Mouse (Mus musculus) heart, embryonic 15.5 days (tissue): ENCODE data around the gene Tmem132d. TPM values are rescaled to one million over a fixed set of nuclear protein-coding genes. Genes with fewer than 3 reads are reported as not detected.

ENCODE experiments used
- ATAC-seq: fragments of 200-750 bp; cut with Nextera tagmentation; replicated peaks from 2 replicates; pipeline ENCODE4 v1.8.0; 2017; ENCODE audit warnings: low read depth, moderate TSS enrichment; ENCODE audit not compliant: insufficient number of reproducible peaks, insufficient read depth, low FRiP score
- H3K27ac ChIP-seq: fragments of 300-500 bp; sonication (generic); 2 replicates; pipeline ENCODE4 v1.5.1; 2015; ENCODE audit warnings: mild to moderate bottlenecking, inconsistent platforms
- H3K27me3 ChIP-seq: fragments of 300-500 bp; sonication (generic); 2 replicates; pipeline ENCODE4 v1.6.1; 2015; ENCODE audit warnings: inconsistent platforms
- H3K36me3 ChIP-seq: fragments of 300-500 bp; sonication (generic); 2 replicates; pipeline ENCODE4 v1.6.1; 2015; ENCODE audit warnings: mild to moderate bottlenecking, inconsistent platforms
- H3K4me1 ChIP-seq: fragments of 300-500 bp; sonication (generic); replicated peaks from 2 replicates; pipeline ENCODE4 v1.6.1; 2015; ENCODE audit warnings: inconsistent platforms
- H3K4me2 ChIP-seq: fragments of 300-500 bp; sonication (generic); 2 replicates; pipeline ENCODE4 v1.6.1; 2015; ENCODE audit warnings: inconsistent platforms, mild to moderate bottlenecking, moderate library complexity
- H3K4me3 ChIP-seq: fragments of 300-500 bp; sonication (generic); 2 replicates; pipeline ENCODE4 v1.5.1; 2015; ENCODE audit warnings: mild to moderate bottlenecking, inconsistent platforms
- H3K9ac ChIP-seq: fragments of 300-500 bp; sonication (generic); 2 replicates; pipeline ENCODE4 v1.6.1; 2015; ENCODE audit warnings: mild to moderate bottlenecking, inconsistent platforms
- H3K9me3 ChIP-seq: fragments of 300-500 bp; sonication (generic); replicated peaks from 2 replicates; pipeline ENCODE4 v1.6.1; 2016; ENCODE audit warnings: inconsistent platforms
- WGBS: fragments of 180-500 bp; shearing (Covaris S2); methylation state at CpG from one replicate; pipeline ENCODE4 v1.1.7; 2015; ENCODE audit warnings: mixed read lengths; 5-methylcytosine and 5-hydroxymethylcytosine counted together
- polyA plus RNA-seq: library from polyadenylated mRNA; unstranded; fragments of >200 nt; fragmentation: Nextera tagmentation; extraction: Ambion mirVana; gene quantifications from 2 replicates; pipeline ENCODE4 v1.2.1, GENCODE M21; 2015

Gene Tmem132d
- polyA plus RNA-seq, 1 experiment from 2014 or later: 0.09 TPM

GRCm38 (mm10) chr5:128211125-128211524 lies 221.8 kb downstream of the Tmem132d start:
- H3K4me1 ChIP-seq: no peaks in the 10 kb centered on the region
- H3K36me3 ChIP-seq: no peaks in the 10 kb centered on the region
- 64% methylated on average over 5 of the region's 5 CpGs for WGBS
- ATAC-seq: no peak
- H3K4me3 ChIP-seq: no peak overlapping the region
- no peaks in the 10 kb centered on the region for H3K27me3 ChIP-seq
- H3K9me3 ChIP-seq: no peaks in the 10 kb centered on the region
- H3K9ac ChIP-seq: no peak overlapping the region
- no peak overlapping the region for H3K27ac ChIP-seq
- no peak overlapping the region for H3K4me2 ChIP-seq

GRCm38 (mm10) chr5:128205716-128206115 lies 227.2 kb downstream of the Tmem132d start:
- H3K4me1 ChIP-seq: peaks cover 16% of the 10 kb centered on the region
- no peak overlapping the region for H3K4me2 ChIP-seq
- H3K9ac ChIP-seq: no peak overlapping the region
- no peaks in the 10 kb centered on the region for H3K27me3 ChIP-seq
- no peak overlapping the region for H3K27ac ChIP-seq
- no peak overlapping the region for H3K4me3 ChIP-seq
- WGBS: 51% methylated on average over 2 of the region's 2 CpGs
- no peaks in the 10 kb centered on the region for H3K36me3 ChIP-seq
- ATAC-seq: no peak
- no peaks in the 10 kb centered on the region for H3K9me3 ChIP-seq

GRCm38 (mm10) chr5:128204685-128205320 lies 228.1 kb downstream of the Tmem132d start:
- Histone ChIP-seq H3K4me2 (peak overlapping the region; percentile 12; the same call in 1 of the 2 replicates), H3K4me1 (peaks cover 16% of the 10 kb centered on the region), H3K9ac (no peak overlapping the region), H3K27me3 (no peaks in the 10 kb centered on the region), H3K36me3 (no peaks in the 10 kb centered on the region), H3K9me3 (no peaks in the 10 kb centered on the region), H3K4me3 (no peak overlapping the region), H3K27ac (peak overlapping the region; percentile 41)
- no peak; the same call in 1 of the 2 replicates for ATAC-seq
- WGBS: 64% methylated on average over 17 of the region's 17 CpGs

GRCm38 (mm10) chr5:128203879-128204581 lies 228.8 kb downstream of the Tmem132d start:
- Histone ChIP-seq H3K9me3 (no peaks in the 10 kb centered on the region), H3K27me3 (no peaks in the 10 kb centered on the region), H3K4me3 (no peak overlapping the region), H3K9ac (no peak overlapping the region), H3K36me3 (no peaks in the 10 kb centered on the region), H3K27ac (peak overlapping the region; percentile 41), H3K4me2 (peak overlapping the region; percentile 12; the same call in 1 of the 2 replicates), H3K4me1 (peaks cover 16% of the 10 kb centered on the region)
- 31% methylated on average over 9 of the region's 9 CpGs for WGBS
- ATAC-seq: peak; percentile 44; the same call in 1 of the 2 replicates

- 73% methylated on average over 4 of the region's 4 CpGs for WGBS
Observed at GRCm38 (mm10) chr5:128194106-128194505, 238.8 kb downstream of the Tmem132d start.

GRCm38 (mm10) chr5:128192485-128193055 lies 240.3 kb downstream of the Tmem132d start:
- ATAC-seq: no peak
- H3K27me3 ChIP-seq: no peaks in the 10 kb centered on the region
- H3K9ac ChIP-seq: no peak overlapping the region
- 69% methylated on average over 6 of the region's 6 CpGs for WGBS
- no peak overlapping the region for H3K4me3 ChIP-seq
- peaks cover 3% of the 10 kb centered on the region; the same call in 1 of the 2 replicates for H3K9me3 ChIP-seq
- H3K4me2 ChIP-seq: no peak overlapping the region
- no peak overlapping the region for H3K27ac ChIP-seq
- no peaks in the 10 kb centered on the region for H3K4me1 ChIP-seq
- no peaks in the 10 kb centered on the region for H3K36me3 ChIP-seq

More at GRCm38 (mm10) chr5:128194106-128194505, 238.8 kb downstream of the Tmem132d start:
- ATAC-seq: no peak
- no peak overlapping the region for H3K4me2 ChIP-seq
- H3K4me1 ChIP-seq: no peaks in the 10 kb centered on the region
- no peak overlapping the region for H3K9ac ChIP-seq
- no peak overlapping the region for H3K27ac ChIP-seq
- H3K9me3 ChIP-seq: no peaks in the 10 kb centered on the region
- H3K36me3 ChIP-seq: no peaks in the 10 kb centered on the region
- H3K27me3 ChIP-seq: no peaks in the 10 kb centered on the region
- H3K4me3 ChIP-seq: no peak overlapping the region

- 74% methylated on average over 9 of the region's 9 CpGs for whole genome bisulfite sequencing
- Histone ChIP-seq H3K36me3 (no peaks in the 10 kb centered on the region), H3K4me3 (no peak overlapping the region), H3K9ac (no peak overlapping the region), H3K27ac (no peak overlapping the region), H3K4me1 (no peaks in the 10 kb centered on the region), H3K9me3 (peaks cover 3% of the 10 kb centered on the region; the same call in 1 of the 2 replicates), H3K27me3 (no peaks in the 10 kb centered on the region), H3K4me2 (no peak overlapping the region)
- ATAC-seq: no peak
Observed at GRCm38 (mm10) chr5:128191710-128192109, 241.2 kb downstream of the Tmem132d start.

- Histone ChIP-seq H3K27me3 (no peaks in the 10 kb centered on the region), H3K9ac (no peak overlapping the region), H3K9me3 (peaks cover 3% of the 10 kb centered on the region; the same call in 1 of the 2 replicates), H3K4me1 (no peaks in the 10 kb centered on the region), H3K36me3 (no peaks in the 10 kb centered on the region), H3K27ac (no peak overlapping the region), H3K4me2 (no peak overlapping the region), H3K4me3 (no peak overlapping the region)
- no peak for ATAC-seq
- 77% methylated on average over 14 of the region's 14 CpGs for WGBS
Observed at GRCm38 (mm10) chr5:128190243-128190820, 242.5 kb downstream of the Tmem132d start.

GRCm38 (mm10) chr5:128176234-128176633 lies 256.6 kb downstream of the Tmem132d start:
- Histone ChIP-seq H3K9me3 (no peaks in the 10 kb centered on the region), H3K4me3 (no peak overlapping the region), H3K4me2 (no peak overlapping the region), H3K27ac (no peak overlapping the region), H3K4me1 (no peaks in the 10 kb centered on the region), H3K9ac (no peak overlapping the region), H3K27me3 (no peaks in the 10 kb centered on the region), H3K36me3 (no peaks in the 10 kb centered on the region)
- no peak for ATAC-seq
- WGBS: 87% methylated on average over 2 of the region's 2 CpGs

GRCm38 (mm10) chr5:128158901-128159675 lies 273.8 kb downstream of the Tmem132d start:
- Histone ChIP-seq H3K27me3 (no peaks in the 10 kb centered on the region), H3K9me3 (no peaks in the 10 kb centered on the region), H3K36me3 (no peaks in the 10 kb centered on the region), H3K9ac (no peak overlapping the region), H3K4me1 (no peaks in the 10 kb centered on the region), H3K4me2 (no peak overlapping the region), H3K4me3 (no peak overlapping the region), H3K27ac (no peak overlapping the region)
- 72% methylated on average over 12 of the region's 12 CpGs for WGBS
- ATAC-seq: no peak

- H3K36me3 ChIP-seq: no peaks in the 10 kb centered on the region
- no peak overlapping the region for H3K9ac ChIP-seq
- H3K4me1 ChIP-seq: no peaks in the 10 kb centered on the region
- H3K4me3 ChIP-seq: no peak overlapping the region
- H3K27ac ChIP-seq: no peak overlapping the region
- H3K27me3 ChIP-seq: no peaks in the 10 kb centered on the region
- H3K9me3 ChIP-seq: no peaks in the 10 kb centered on the region
- no peak overlapping the region for H3K4me2 ChIP-seq
- 83% methylated on average over 8 of the region's 8 CpGs for WGBS
- no peak for ATAC-seq
Observed at GRCm38 (mm10) chr5:128151461-128151860, 281.4 kb downstream of the Tmem132d start.
